In genomic region chr9:43286870-43287269, GRCm38 (mm10) we compare ENCODE assay signal across 8 mouse cellular contexts. TPM values are rescaled to one million over a fixed set of nuclear protein-coding genes. Genes with fewer than 3 reads are reported as not detected.
DNase-seq lines count a peak whose midpoint lies in the region; ATAC-seq lines count a peak whose summit lies in the region.

No protein-coding gene starts in this region.

- H3K36me3 ChIP-seq in forebrain, embryonic 13.5 days (ENCODE audit: poor library complexity, severe bottlenecking) = no peaks in the 10 kb centered on the region
- H3K36me3 ChIP-seq in hindbrain, embryonic 15.5 days = no peaks in the 10 kb centered on the region

- WGBS in forebrain, embryonic 13.5 days = 2% methylated on average over 20 of the region's 20 CpGs
- 2% methylated on average over 20 of the region's 20 CpGs for WGBS in hindbrain, embryonic 15.5 days

- no peak overlapping the region for H3K4me3 ChIP-seq in forebrain, embryonic 13.5 days
- no peak overlapping the region for H3K4me3 ChIP-seq in hindbrain, embryonic 15.5 days

- peaks cover 13% of the 10 kb centered on the region; the same call in 1 of the 2 replicates for H3K27me3 ChIP-seq in forebrain, embryonic 13.5 days
- peaks cover 24% of the 10 kb centered on the region; the same call in 1 of the 2 replicates for H3K27me3 ChIP-seq in hindbrain, embryonic 15.5 days

- DNase-seq in Muller cell, postnatal 12 days (ENCODE audit: inconsistent ontology term) = peak; percentile 64
- peak; percentile 14 for DNase-seq in cerebellum, adult 11-12 months
- peak; percentile 36 to 72 for DNase-seq in left cerebral cortex, postnatal 10 days (ENCODE audit: extremely low spot score in 1 of 2, low spot score in 2 of 2)
- DNase-seq in mesoderm, embryonic 11.5 days (ENCODE audit: low read depth, low spot score) = peak; percentile 76
- peak; percentile 46 to 84 for DNase-seq in spleen, postnatal 4 days (ENCODE audit: low spot score in 2 of 2)
- DNase-seq in MN1 (ENCODE audit: low spot score) = no peak

- peak overlapping the region; percentile 52; the same call in 1 of the 2 replicates for H3K9ac ChIP-seq in forebrain, embryonic 13.5 days
- H3K9ac ChIP-seq in hindbrain, embryonic 15.5 days = no peak overlapping the region

- H3K27ac ChIP-seq in forebrain, embryonic 13.5 days = no peak overlapping the region
- no peak overlapping the region for H3K27ac ChIP-seq in hindbrain, embryonic 15.5 days (replicated peaks)

- ATAC-seq in forebrain, embryonic 13.5 days = peak; percentile 60; the same call in 1 of the 2 replicates
- 0 out of 2 replicates have a peak, but pooled peaks have one; percentile 36 for ATAC-seq in hindbrain, embryonic 15.5 days (ENCODE audit: low FRiP score, low read depth)

- no peaks in the 10 kb centered on the region for H3K9me3 ChIP-seq in forebrain, embryonic 13.5 days (replicated peaks)
- H3K9me3 ChIP-seq in hindbrain, embryonic 15.5 days = no peaks in the 10 kb centered on the region

- H3K4me1 ChIP-seq in forebrain, embryonic 13.5 days = 0 out of 2 replicates have a peak, but pooled peaks cover 4% of the 10 kb centered on the region
- no peaks in the 10 kb centered on the region; the same call in 1 of the 2 replicates for H3K4me1 ChIP-seq in hindbrain, embryonic 15.5 days (replicated peaks)

- intact Hi-C loops in left cerebral cortex, postnatal 10 days (cut with DNase I) = no loop called here

- peak overlapping the region; percentile 44 for H3K4me2 ChIP-seq in forebrain, embryonic 13.5 days
- peak overlapping the region; percentile 46 for H3K4me2 ChIP-seq in hindbrain, embryonic 15.5 days

RNA-seq across cellular contexts. Expression of gene Trim29, which starts 23.8 kb away (rescaled TPM):
- 0.13 TPM in 1 of 2 replicates, not detected in the other for polyA plus RNA-seq in forebrain, embryonic 13.5 days (2015; fragmentation: Nextera tagmentation; extraction: Ambion mirVana)
- polyA plus RNA-seq in hindbrain, embryonic 15.5 days (2015; fragmentation: Nextera tagmentation; extraction: Ambion mirVana) = not detected in 2 replicates
- total RNA-seq in left cerebral cortex, postnatal 10 days (2021) = under 1 TPM; 0.28 to 0.36 TPM

RNA-seq across cellular contexts. Expression of gene Oaf, which starts 47.2 kb away (rescaled TPM):
- polyA plus RNA-seq in forebrain, embryonic 13.5 days (2015; fragmentation: Nextera tagmentation; extraction: Ambion mirVana) = 7.6 and 9.1 TPM in 2 replicates
- 7.1 and 10.8 TPM in 2 replicates for polyA plus RNA-seq in hindbrain, embryonic 15.5 days (2015; fragmentation: Nextera tagmentation; extraction: Ambion mirVana)
- total RNA-seq in left cerebral cortex, postnatal 10 days (2021) = 1 to 10 TPM; 8.1 to 9.6 TPM
